Comparison of ENCODE assay signal across 17 mouse cellular contexts in genomic region chr3:148680086-148680485, GRCm38 (mm10).
"Had no signal": no experiment of that assay in that cellular context is flagged by ENCODE, and none has a peak within 500 bp of the region (broad histone marks: within the 10 kb centered on the region; RNA-seq: fewer than 3 reads in every experiment).

No protein-coding gene starts in this region.

- H3K9ac ChIP-seq: liver, embryonic 15.5 days; lung, embryonic 14.5 days; midbrain, embryonic 12.5 days; neural tube, embryonic 13.5 days; neural tube, embryonic 15.5 days; stomach, embryonic 15.5 days had no signal

- H3K4me3 ChIP-seq: liver, embryonic 15.5 days; midbrain, embryonic 10.5 days; midbrain, embryonic 12.5 days; myocyte; neural tube, embryonic 13.5 days; neural tube, embryonic 15.5 days; stomach, embryonic 15.5 days had no signal

- H3K9me3 ChIP-seq: liver, embryonic 15.5 days; midbrain, embryonic 10.5 days; midbrain, embryonic 12.5 days; neural tube, embryonic 13.5 days; neural tube, embryonic 15.5 days; stomach, embryonic 15.5 days had no signal

- ATAC-seq: midbrain, embryonic 16.5 days had no signal

- H3K36me3 ChIP-seq: liver, embryonic 15.5 days; midbrain, embryonic 10.5 days; midbrain, embryonic 12.5 days; neural tube, embryonic 13.5 days; neural tube, embryonic 15.5 days; stomach, embryonic 15.5 days had no signal

- H3K4me2 ChIP-seq: liver, embryonic 15.5 days; lung, embryonic 14.5 days; midbrain, embryonic 12.5 days; neural tube, embryonic 13.5 days; neural tube, embryonic 15.5 days; stomach, embryonic 15.5 days had no signal

- H3K27ac ChIP-seq: liver, embryonic 15.5 days; midbrain, embryonic 10.5 days; midbrain, embryonic 12.5 days; neural tube, embryonic 13.5 days; neural tube, embryonic 15.5 days; stomach, embryonic 15.5 days had no signal

- H3K27me3 ChIP-seq: liver, embryonic 15.5 days; midbrain, embryonic 12.5 days; neural tube, embryonic 13.5 days; neural tube, embryonic 15.5 days; stomach, embryonic 15.5 days had no signal

- DNase-seq: lung, adult 18-20 months; lung, embryonic 14.5 days; lung, postnatal 10 days; midbrain, embryonic 14.5 days; retina, postnatal 1 day; right cerebral cortex, adult 18-20 months; thymus, adult 18-20 months; thymus, postnatal 14 days; thymus, postnatal 36 days had no signal

- H3K4me1 ChIP-seq: liver, embryonic 15.5 days; midbrain, embryonic 10.5 days; midbrain, embryonic 12.5 days; neural tube, embryonic 13.5 days; neural tube, embryonic 15.5 days; stomach, embryonic 15.5 days had no signal
